Mouse (Mus musculus) large intestine, adult 2 months (tissue): Measurements from ENCODE around the gene Otp. TPM values are rescaled to one million over a fixed set of nuclear protein-coding genes. Genes with fewer than 3 reads are reported as not detected.

Source experiments
- DNase-seq: peaks from one replicate; pipeline ENCODE4 v3.0.0-alpha.2; 2012; ENCODE audit warnings: low read depth, low spot score
- WGBS: fragments of 180-500 bp; shearing (Covaris S2); methylation state at CpG from one replicate; pipeline ENCODE4 v1.1.7; 2018; 5-methylcytosine and 5-hydroxymethylcytosine counted together
- polyA plus RNA-seq: library from polyadenylated mRNA; depleted of rRNA; stranded (reverse); fragments of >200 nt; gene quantifications from 2 replicates; pipeline ENCODE4 v1.2.3, GENCODE M21; 2012; rRNA removed

Otp gene
- polyA plus RNA-seq = not detected in 2 replicates

GRCm38 (mm10) chr13:94875396-94875880 lies at the start of gene Otp:
Gene Otp (plus strand): TSS chr13:94875602.
- no peak for DNase-seq
- WGBS = 4% methylated on average over 27 of the region's 30 CpGs

GRCm38 (mm10) chr13:94826389-94826788 lies 49.0 kb upstream of the Otp start:
- DNase-seq = no peak
- WGBS = 94% methylated on average over 5 of the region's 5 CpGs

DNA sequence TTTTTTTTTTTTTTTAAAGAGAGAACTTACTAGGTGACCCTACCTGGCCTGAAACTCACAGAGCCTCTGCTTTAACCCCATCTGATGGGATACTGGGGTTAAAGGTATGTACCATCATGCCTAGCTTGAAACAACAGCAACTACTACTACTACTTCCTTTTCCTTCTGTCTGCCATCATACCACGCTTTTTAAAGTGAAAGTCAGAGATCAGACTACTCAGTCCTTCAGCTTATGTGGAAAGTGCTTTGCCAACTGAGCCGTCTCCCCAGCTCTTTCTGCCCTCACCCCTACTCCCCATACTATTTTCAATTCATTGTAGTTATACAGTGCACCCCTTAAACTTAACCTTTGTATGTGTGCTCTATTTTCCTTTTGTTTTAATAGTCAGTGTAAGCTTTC lies 48.4 kb upstream of the Otp start:
- DNase-seq = no peak
- 86% methylated on average over 2 of the region's 2 CpGs for WGBS

DNA sequence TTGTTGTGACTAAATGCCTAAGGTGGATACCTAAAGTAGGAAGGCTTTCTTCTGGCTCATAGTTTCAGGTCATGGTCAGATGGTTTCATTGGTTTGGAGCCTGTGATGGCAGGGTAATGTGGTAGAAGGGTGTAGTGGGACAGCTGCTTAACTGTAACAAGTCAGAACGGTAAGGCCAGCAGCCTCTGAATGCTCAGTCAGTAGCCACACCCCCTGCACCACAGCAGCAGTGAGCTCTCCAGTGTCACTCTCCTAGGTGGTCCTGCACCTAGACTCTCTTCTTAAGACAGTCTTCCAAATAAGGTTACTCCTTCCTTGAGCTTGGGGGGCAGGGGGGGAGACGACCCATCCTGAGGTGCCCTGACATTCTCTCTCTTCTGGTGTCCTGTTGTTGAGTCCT lies 47.6 kb upstream of the Otp start:
- 42% methylated on average over 2 of the region's 2 CpGs for WGBS
- no peak for DNase-seq

GRCm38 (mm10) chr13:94838047-94838720 lies 37.2 kb upstream of the Otp start:
- DNase-seq = no peak
- 24% methylated on average over 5 of the region's 5 CpGs for WGBS

DNA sequence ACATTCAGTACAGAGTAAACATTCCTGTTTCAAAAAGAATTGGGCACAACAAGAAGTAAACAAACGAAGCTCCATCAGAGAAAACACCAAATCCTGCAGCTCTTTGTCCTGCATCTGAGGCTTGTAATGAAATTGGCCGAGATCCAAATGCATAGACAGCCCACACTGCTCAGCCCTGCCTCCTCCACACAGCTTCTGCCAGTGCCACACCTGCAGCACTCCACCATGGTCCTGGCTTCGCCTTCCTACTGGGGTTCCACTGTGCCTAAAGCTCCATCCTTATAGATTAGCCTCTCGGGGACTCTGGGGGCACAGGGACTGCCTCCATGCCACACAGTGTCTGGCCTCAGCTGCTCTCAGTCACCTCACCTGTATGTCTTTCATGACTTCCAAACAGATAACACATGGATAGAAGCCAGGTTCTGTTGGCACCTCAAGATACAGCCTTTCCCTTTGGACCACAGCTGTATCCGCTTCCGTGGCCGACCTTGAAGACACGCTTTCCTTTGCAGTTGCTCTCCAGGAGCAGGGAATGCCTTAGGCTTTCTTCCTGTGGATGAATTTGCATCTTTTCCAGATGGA lies 36.6 kb upstream of the Otp start:
- 66% methylated on average over 8 of the region's 8 CpGs for WGBS
- no peak for DNase-seq

GRCm38 (mm10) chr13:94843236-94843635 lies 32.2 kb upstream of the Otp start:
- 59% methylated on average over 5 of the region's 5 CpGs for WGBS

GRCm38 (mm10) chr13:94847870-94848269 lies 27.5 kb upstream of the Otp start:
- DNase-seq = no peak
- 63% methylated on average over 7 of the region's 7 CpGs for WGBS

More at GRCm38 (mm10) chr13:94843236-94843635, 32.2 kb upstream of the Otp start:
- DNase-seq = no peak

DNA sequence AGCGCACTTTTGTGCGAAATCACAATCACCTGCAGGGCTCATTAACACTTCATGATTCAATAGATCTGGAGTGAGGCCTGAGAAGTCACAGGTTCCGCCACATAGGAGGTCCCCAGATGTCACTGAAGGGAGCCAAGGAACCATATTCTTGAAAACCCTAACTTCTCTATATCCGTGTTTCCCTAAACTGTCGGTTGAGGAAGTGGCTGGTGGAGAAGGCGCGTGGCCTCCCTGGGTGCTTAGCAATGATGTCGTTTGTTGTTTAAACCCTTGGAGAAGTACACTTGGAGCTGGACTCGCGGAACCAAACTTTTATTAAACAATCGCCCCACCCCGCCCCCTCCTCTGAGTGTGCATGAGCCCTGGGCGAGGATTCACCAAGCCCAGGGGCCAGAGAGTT lies 26.1 kb upstream of the Otp start:
- WGBS = 51% methylated on average over 13 of the region's 13 CpGs

DNA sequence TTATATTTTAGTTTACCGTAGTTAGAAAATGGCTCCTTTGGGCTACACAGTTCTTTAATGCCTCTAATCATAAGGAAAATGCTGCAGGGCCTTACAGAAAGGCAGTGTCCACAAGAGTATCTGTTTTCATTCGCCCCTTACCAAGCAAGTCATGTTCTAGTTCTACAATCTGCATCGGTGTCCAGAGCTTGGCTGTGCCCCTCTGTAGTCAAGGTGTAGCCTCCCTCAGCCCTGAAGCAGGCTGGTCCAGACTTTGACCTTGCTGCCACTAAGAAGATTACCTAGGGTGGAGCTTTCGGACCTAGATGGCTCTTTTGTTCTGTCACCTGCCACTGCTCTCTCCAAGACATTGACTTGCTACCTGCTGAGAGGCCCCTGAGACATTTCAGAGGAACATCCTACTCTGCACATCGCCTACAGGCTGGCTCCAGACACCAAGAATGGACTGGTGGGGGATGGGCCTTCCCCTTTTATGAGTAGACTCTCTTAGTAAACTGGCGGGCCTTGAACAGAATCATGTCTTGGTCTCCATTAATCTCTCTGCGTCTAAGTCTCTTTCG lies 17.3 kb upstream of the Otp start:
- 66% methylated on average over 8 of the region's 8 CpGs for WGBS
- no peak for DNase-seq

More for the DNA sequence above, 26.1 kb upstream of the Otp start:
- no peak for DNase-seq

DNA sequence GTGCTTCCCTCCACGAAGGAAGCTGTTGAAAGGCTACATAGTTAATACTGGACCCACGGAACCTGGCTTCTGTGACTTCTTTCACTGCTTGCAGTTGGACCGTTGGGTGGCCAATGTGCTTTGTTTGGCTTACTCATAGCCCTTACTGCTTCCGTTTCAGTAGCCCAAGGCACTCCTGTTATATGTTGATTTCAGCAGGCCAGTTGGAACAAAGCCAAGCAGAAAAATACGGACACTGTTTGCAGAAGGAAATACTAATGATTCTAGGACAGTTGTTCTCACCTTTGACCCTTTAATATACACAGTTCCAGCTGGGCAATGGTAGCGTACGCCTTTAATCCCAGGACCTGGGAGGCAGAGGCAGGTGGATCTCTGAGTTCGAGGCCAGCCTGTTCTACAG lies 16.1 kb upstream of the Otp start:
- 46% methylated on average over 8 of the region's 8 CpGs for WGBS
- DNase-seq = no peak

DNA sequence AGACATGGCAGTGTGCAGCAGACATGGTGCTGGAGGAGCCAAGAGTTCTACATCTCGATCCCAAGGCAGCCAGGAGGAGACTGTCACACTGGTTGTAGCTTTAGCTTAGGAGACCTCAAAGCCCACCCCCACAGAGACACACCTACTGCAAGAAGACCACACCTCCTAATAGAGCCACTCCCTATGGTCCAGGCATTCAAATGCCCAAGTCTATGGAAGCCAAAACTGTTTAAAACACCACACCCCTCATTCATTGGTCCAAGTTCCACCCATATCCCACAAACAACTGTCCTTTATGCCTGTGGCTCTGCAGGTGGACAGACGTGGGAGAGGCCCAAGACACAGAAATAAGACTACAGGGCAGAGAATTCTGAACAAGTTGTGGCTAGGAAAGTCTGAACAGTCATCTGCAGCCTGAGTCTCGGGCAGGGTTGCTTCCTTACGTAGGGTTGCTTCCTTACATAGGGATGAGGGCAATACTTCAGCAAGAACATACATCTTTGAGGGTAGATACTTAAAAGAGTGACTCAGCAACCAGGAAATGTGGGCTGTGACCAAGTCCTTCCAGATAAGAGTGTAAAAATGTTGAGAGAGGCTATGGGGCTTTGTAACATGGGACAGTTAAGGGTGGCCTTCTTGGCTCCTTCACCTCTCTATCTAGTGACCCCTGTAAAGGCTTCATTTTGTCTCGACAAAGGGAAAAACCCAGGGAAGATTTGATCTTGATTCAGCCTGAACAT lies 12.7 kb upstream of the Otp start:
- 47% methylated on average over 5 of the region's 5 CpGs for WGBS
- DNase-seq = no peak

DNA sequence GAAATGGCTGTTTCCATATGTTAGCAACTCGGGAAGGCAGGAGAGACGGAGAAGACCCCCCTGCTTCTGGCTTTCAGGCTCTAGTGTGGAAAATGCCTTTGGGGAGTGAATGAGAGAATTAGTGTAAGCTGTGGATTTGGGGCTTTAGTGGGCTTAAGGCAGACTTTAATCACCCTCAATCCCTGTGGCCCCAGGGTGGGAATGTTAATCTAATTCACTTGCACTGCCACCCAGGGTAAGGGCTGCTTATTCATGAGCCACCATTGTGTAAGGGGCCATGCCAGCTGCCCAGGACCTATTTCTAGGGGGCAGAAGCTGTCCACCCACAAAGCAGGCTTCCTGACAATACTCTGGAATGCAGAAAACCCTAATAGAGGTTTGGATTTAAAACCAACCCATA lies 8.5 kb upstream of the Otp start:
- 38% methylated on average over 2 of the region's 2 CpGs for WGBS

GRCm38 (mm10) chr13:94867772-94868171 lies 7.6 kb upstream of the Otp start:
- 64% methylated on average over 4 of the region's 4 CpGs for WGBS

More for the DNA sequence above, 8.5 kb upstream of the Otp start:
- DNase-seq = no peak

DNA sequence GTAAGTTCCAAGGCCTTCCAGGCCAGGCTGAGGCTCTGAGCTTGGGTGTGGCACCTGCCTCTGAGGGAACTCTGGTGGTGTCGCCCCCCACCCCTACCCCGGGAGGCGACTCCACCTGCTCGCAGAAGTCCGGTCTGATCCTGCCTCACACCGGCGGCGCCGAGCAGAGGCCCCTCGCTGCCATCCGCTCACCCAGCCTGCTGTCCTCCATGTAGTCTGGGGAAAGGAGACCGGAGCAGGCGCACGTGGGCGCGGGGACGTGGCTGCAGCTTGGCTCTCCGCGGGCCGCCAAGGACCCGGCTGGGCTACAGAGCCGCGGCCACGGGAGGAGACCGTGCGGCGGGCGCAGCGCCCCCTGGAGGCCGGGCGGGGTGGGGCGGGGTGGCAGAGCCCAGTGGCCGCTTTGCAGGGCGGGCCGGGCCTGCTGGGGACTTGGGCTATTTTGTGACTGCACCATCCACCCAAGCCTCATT lies 6.9 kb upstream of the Otp start:
- WGBS = 3% methylated on average over 35 of the region's 35 CpGs
- DNase-seq = no peak

More at GRCm38 (mm10) chr13:94867772-94868171, 7.6 kb upstream of the Otp start:
- DNase-seq = no peak

DNA sequence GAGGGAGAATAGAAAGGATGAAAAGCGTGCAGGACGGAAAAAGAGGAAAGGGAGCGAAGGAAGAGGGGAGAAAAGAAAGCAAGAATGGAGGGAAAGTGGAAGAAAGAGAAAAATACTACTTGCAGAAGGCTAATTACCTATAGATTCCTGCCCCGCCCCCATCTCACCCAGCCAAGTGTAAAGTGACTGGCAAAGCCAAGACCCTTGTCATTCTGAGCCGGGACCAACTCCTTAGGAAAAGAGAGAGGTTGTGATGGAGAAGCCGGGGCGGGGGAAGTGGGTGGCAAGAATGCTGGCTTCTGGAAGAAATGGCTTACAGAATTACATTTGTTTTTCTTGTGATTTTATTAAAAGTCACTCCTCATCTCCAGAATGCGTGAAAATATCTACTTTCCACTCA lies 5.9 kb upstream of the Otp start:
- 11% methylated on average over 8 of the region's 8 CpGs for WGBS
- no peak for DNase-seq

- no peak for DNase-seq
- 6% methylated on average over 9 of the region's 9 CpGs for WGBS
Observed at GRCm38 (mm10) chr13:94870071-94870460, 5.3 kb upstream of the Otp start.

DNA sequence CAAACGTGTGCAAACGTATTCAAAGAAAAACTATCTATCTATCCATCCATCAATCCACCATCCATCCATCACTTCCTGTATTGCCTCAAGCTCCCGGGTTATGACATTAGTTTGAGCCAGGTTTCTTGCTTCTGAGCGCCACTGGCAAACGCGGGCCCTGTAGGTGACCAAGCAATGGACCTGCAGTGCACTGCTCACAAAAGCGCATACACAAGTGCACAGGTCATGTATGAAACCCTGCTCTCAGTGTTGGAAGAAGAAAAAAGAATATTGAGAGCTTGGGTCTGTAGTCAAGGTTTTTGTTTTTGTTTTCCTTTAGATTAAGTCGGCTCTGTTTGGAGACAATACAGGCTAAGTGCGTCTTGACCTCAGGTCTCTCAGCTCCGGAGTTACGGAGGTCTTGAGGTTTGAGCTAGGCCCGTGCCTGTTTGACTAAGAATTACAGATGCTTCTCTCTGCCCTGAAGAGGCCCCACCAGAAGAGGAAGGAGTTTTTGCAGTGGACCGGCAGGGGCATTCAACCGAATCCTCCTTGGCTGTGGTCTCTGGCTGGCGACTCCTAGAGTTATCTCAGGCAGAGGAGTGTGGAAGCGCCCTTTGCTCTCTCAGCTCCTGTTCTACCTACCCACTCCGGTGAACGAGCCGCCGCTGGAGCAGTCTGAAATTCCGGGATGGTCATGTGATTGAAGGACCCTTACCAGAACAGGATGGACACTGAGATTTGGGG lies 4.8 kb upstream of the Otp start:
- WGBS = 5% methylated on average over 21 of the region's 21 CpGs
- DNase-seq = no peak

DNA sequence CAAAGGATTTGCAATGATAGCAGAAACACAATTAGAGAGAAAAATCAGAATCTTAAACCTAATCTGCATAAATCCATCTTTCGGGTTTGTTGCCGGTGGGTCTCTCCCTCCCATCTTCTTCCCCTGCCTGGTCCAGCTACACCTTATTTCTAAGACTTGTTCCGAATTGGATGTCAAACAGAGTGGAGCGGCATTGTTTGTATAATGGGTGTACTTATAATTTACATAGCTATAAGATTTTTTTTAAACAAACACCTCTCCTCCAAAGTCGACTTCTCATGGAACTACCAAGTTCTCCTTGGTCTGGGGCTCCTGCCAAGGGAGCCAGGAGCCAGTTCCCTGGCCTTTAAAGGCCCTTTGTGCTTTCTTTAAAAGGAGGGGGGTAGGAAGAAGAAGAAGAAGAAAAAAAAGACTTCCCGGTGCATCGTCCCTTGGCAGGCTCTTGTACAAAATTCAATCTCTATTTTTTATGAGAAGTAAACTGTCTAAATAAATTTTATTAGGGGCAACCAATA lies 3.5 kb upstream of the Otp start:
- DNase-seq = no peak
- WGBS = 5% methylated on average over 7 of the region's 7 CpGs
